Mouse (Mus musculus): ENCODE measurements around the gene Abl1.
A peak's percentile ranks its signal among the peaks of the same experiment; 100 is the strongest.
"Not testable (repeated sequence)": the region's sequence is repeated elsewhere in the genome, so short reads cannot be mapped to it uniquely, and the experiment has no call there.

The Abl1 gene

DNA sequence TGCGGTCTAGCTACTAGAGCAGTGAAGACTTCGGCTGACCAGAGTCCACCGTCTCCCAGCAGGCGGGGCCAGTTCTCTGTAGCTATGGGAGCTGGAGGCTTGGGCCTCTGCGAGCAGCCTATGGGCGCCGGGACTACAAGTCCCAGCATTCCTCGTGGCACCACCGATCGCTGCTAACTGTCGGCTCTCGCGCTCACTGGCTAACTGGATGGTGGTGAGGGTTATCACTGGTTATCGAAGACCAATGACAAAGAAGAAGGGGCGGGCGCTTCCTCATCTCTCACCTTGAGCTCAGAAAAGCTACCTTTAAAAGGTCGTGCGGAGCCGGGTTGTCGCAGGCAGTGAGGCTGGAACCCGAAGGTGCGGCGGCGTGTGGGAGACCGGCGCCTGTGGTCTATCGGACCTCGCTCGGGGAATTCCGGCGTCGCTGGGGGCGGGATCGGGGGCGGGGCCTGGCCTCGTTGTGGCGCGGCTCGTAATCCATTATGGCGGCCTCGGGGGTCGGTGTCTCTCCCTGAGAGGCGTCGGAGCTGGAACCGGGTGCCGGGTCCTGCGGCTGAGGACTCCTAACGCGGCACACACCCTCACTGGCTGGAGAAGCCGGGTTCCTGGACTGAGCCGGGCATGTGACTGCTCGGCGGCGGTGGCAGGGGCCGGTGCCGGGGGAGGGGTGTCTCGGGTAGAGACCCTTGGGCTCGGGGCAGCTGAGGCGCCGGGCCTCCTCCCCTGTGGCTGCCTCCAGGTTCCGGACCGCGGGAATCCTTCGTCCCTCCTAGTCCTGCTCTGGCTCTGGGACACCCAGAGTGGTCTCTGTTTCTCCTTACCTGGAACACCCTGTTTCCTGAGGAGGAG, at the start of gene Abl1:
Gene Abl1 (plus strand): TSS at position 303 of the 852 bp plus-strand sequence.
- peak; percentile 92 for DNase-seq (ENCODE audit: low spot score)

DNA sequence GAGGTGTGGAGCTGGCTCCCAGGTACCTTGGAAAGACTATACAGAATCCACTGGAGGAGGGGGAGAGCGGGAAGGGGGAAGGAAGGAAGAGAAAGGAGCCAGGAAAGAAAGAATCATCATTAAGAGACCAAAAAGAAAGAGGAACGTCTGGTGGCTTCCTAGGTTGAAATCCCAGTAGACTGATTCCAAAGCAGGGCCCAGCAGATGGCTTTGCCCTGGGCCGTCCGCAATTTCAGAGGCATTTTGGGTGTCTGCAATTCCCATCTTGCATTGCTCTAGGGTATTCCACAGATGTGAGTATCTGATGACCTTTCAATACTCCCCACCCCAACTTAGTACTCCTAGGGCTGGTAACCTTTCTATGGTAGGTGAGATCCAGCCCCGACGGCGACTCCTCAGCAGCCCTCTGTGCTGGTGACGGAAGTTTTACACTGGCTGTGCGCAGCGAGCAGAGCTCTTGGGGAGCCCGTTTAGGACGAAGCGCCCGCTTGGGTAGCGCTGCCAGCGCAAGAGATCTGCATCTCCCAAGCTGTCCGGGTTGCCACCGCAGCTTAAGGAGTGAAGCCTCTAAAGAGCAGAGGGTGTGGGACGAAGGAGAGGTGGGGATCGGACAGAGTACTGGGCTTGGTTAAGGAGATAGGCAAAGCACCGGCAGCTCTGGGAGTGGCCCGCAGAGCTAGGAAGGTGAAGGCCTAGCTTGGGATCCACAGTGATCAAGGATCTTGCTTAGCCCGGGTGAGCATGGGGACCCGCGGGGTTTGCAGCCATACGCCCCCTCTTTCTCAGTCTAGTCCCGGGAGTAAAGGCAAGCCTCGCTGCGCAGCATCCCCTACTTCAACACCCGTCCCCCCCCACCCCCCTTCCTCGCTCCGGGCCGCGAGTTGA, 49.4 kb upstream of the Abl1 start:
- no peak for DNase-seq (ENCODE audit: low spot score)

DNA sequence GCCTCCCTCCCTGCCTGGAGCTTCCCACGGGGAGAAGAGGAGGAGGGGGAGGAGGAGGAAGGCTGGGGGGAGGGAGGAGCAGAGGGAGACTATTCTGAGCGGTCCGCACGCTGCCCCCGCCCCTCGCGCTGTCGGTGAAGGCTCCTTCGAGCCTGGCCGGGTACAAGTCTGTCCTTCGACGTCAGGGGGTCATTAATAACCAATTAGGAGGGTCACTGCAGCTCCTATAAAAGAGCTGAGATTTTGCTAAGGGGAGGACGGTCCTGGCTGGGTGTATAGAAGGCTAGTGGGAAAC, 48.8 kb upstream of the Abl1 start:
- no peak for DNase-seq (ENCODE audit: low spot score)

DNA sequence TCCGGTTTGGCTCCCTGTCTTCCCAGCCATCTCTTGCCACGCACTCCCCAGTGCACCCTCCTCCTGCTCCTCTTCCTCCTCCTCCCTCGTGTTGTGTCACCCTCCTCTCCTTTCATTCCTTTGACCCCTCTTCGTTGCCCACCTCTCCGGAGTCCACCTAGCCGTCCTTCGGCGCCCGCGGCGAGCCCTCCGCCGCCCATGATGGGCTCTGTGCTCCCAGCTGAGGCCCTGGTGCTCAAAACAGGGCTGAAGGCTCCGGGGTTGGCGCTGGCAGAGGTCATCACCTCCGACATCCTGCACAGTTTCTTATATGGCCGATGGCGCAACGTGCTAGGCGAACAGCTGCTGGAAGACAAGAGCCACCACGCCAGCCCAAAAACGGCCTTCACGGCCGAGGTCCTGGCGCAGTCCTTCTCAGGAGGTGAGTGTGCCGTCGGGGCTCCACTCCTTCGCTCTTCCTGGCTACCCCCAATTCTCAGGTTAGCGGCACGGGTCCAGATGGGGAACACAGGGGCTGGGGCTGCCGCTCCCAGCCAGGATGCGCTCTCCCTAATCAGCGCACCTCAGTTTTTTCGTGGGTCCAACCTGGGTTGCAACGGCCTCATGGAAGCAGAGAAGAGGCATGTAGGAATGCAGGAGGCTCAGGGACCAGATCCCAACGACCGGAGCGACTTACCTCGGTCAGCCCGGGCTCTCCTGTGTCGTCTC, 48.1 kb upstream of the Abl1 start, which contains the start of gene Prdm12:
Gene Prdm12 (plus strand): TSS at position 137 of the 708 bp plus-strand sequence.
- no peak for DNase-seq (ENCODE audit: low spot score)

GRCm38 (mm10) chr2:31640609-31641507, 47.3 kb upstream of the Abl1 start:
- peak; percentile 50 for DNase-seq (ENCODE audit: low spot score)

DNA sequence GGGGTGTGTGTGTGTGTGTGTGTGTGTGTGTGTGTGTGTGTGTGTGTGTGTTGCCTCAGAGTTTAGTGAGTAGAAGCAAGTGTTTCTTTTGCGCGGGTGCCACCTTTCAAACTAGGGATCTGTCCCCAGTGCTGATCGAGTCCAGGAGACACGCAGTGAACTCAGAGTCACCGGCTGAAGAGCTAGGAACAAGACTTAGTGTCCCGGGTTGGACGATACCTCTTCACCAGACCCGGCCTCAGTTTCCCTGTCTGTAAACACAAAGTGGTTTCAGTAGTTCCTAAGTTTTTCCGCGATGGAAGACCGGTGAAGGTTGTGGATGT, 46.7 kb upstream of the Abl1 start:
- no peak for DNase-seq (ENCODE audit: low spot score)

- DNase-seq (ENCODE audit: low spot score): no peak
These were observed 46.2 kb upstream of the Abl1 start for GRCm38 (mm10) chr2:31641929-31642328.

DNA sequence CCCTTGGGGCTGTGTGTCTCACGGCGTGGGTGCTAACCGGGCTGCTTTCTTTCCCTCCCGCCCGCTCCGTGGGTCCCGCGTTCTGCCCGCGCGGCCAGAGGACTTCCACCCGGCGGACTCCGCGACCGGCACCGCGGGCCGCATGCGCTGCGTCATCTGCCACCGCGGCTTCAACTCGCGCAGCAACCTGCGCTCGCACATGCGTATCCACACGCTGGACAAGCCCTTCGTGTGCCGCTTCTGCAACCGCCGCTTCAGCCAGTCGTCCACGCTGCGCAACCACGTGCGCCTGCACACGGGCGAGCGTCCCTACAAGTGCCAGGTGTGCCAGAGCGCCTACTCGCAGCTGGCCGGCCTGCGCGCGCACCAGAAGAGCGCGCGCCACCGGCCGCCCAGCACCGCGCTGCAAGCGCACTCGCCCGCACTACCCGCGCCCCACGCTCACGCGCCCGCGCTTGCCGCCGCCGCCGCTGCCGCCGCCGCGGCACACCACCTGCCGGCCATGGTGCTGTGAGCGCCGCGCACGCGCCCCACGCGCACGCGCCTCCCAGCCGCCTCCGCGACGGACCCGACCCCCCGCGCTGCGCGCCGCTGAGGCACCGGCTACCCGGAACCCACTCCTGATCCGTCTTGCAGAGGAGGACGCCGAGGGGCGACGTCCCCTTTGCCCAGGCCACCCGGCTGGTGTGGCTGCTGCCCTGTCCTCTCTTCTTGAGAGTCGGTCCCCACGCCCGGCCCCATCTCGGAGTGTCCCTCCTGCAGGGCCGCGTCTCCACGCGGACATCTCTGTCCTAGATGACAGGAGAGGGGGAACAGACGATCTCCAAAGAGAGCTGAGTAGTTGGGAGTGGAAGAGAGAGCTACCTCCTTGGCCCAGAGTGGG, 34.0 kb upstream of the Abl1 start:
- peak; percentile 61 for DNase-seq (ENCODE audit: low spot score)

DNA sequence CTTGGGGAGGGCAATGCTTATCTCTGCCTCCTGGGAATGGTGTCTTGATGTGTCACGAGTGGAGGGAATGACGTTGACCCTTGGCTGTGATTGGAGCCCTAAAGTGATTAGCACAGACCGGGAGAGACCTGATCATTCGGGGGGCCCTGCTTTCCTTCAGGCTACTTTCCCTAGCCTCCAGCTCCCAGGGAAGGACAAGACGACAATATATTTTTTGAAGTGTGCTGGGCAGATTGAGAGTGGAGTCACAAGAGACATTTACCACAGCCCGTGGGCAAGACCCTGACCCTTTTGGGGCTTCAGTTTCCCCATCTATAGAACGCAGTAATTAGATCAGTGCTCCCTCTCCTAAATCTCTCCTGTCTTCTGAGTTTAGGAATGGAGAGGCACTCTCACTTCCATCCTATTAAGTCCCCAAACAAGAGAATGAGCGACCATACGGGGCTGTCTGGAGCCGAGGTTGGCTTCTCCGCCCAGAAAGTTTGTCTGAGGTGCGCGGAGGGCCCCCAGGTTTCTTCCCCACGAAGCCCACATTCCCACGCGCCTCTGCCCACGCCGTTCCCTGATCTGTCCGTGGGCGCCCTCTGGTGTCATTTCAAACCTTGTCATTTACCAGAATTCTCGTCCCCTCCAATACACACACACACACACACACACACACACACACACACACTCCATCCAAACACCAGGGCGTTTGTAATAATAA, 33.2 kb upstream of the Abl1 start:
- peak; percentile 86 for DNase-seq (ENCODE audit: low spot score)

DNA sequence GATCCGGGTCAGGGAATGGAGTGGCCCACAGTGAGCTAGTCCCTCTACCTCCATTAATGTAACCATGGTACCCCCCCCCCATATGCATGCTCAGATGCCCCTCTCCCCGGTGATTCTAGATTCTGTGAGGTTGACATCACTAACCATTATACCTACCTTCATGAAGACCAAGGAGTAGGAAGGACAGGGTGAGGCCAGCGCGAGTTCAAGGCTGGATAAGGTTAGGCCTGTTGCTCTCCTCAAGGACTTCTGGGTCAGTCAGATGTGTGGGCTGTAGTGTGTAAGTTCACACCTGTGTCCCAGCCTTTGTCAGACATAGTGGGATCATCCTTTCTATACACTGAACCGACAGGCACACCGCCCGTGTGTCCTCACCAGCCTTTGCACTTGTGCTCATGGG, 31.8 kb upstream of the Abl1 start:
- no peak for DNase-seq (ENCODE audit: low spot score)

GRCm38 (mm10) chr2:31662939-31663803, 25.0 kb upstream of the Abl1 start:
- DNase-seq (ENCODE audit: low spot score): no peak

DNA sequence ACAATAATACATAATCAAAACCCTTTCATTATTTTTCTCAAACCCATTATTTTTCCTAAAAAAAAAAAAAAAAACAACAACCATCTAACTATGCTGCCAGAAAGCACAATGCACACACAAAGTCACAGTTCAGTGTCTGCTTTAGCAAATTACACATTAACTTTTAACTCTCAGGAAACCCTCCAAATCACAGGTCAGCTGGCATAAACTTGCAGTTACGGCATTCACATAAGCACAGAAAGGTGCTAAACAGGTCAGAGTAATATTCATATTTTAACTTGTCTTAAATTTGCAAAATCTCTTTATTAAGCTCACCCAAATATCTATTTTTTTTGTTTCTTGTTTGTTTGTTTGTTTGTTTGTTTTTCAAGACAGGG, 24.4 kb upstream of the Abl1 start:
- DNase-seq (ENCODE audit: low spot score): no peak

GRCm38 (mm10) chr2:31667332-31667731, 20.8 kb upstream of the Abl1 start:
- no peak for DNase-seq (ENCODE audit: low spot score)

DNA sequence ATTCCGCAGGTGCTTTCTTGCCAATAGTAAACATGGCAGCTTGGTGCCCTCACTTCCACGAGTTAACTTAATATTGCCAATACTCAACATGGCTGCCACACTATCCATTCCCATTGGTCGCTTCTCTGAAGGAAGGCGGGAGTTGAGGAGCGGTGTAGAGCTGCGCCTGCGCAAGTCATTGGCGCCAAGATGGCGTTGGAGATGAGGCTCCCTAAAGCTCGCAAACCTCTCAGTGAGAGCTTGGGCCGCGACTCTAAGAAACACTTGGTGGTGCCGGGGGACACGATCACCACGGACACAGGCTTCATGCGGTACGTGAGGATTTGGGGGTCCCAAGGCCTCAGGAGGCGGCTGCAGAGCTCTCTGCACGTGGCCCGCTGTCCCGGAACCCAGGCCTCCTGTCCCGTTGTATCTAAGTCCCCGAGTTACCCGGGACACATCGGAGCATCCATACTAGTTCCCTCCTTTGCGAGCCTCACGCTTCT, 17.6 kb upstream of the Abl1 start, which contains the start of gene Exosc2:
Gene Exosc2 (plus strand): TSS at position 165 of the 485 bp plus-strand sequence.
- DNase-seq (ENCODE audit: low spot score): peak; percentile 91

DNA sequence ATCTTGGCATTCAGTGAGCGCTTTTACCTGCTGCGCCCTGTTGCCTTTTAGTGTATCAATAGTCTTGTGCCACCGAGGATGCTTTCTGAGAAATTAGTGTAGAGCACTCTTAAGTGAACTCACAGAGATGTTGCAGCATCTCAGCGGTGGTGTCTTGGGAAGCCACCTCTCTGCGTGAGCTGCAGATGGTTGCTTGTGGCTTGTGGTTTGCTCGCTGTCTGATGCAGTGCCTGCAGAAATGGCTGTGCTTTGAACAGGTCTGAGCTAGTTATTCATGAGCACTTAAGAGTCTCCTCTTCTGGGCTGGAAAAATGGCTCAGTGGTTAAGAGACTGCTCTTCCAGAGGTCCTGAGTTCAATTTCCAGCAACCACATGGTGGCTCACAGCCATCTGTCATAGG, 9.5 kb upstream of the Abl1 start:
- DNase-seq (ENCODE audit: low spot score): no peak

DNA sequence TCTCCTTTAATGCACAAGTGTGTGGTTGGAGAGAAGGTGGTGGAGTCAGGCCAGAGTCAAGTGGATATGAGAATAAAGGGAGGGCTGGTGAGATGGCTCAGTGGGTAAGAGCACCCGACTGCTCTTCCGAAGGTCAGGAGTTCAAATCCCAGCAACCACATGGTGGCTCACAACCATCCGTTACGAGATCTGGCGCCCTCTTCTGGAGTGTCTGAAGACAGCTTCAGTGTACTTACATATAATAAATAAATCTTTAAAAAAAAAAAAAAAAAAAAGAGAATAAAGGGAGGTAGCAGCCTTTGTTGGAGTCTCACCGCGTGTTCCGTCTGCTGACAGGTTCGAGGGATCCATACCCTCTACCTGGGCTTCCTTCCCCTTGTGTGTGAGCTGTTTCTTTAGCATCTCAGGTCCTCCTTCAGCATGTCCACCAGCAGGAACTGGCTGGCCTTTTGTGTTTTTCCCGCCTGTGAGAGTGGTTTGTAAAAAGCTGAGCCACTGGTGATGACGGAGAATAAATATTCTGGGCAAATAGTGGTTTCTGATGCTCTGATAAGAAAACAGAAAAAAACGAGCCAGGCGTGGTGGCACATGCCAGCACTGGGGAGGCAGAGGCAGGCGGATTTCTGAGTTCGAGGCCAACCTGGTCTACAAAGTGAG, 7.0 kb upstream of the Abl1 start:
- DNase-seq (ENCODE audit: low spot score): not testable (repeated sequence)

DNA sequence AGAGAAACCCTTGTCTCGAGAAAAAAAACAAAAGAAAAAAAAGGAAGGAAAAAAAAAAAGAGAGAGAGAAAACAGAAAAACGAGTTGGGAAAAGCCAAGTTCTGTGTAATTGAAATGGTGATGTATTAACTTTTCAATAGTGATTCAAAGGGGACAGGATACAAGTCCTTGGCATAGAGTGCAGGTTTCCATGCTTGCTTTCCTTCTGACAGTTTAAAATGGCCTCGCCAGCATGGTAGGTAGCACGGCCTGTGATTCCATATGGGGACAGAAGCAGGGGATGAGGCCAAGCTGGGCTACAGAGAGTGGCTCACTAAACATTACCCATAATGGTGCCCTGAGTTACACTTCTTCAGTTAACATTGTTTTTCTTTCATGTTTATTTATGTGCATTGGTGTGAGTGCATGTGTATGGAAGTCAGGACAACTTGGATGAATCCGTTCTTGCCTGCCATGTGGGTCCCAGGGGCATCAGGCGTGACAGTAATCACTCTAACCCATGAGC, 6.4 kb upstream of the Abl1 start:
- DNase-seq (ENCODE audit: low spot score): no peak

GRCm38 (mm10) chr2:31683666-31684065, 4.5 kb upstream of the Abl1 start:
- peak; percentile 72 for DNase-seq (ENCODE audit: low spot score)

Data from testis, postnatal 10 days (tissue).